Mouse (Mus musculus) ES-E14 (cell line): ENCODE data around the gene Pcdh15. TPM values are rescaled to one million over a fixed set of nuclear protein-coding genes. Genes with fewer than 3 reads are reported as not detected.

ENCODE experiments used
- DNase-seq: peaks from one replicate; pipeline ENCODE4 v3.0.0-alpha.2; 2013; ENCODE audit warnings: low read depth, low spot score
- H3K27ac ChIP-seq: 2 replicates; pipeline ENCODE4 v1.5.1; 2012; ENCODE audit warnings: low read depth, mild to moderate bottlenecking, low read length, moderate library complexity, mixed read lengths; ENCODE audit not compliant: poor library complexity, insufficient read depth, severe bottlenecking
- H3K36me3 ChIP-seq: 2 replicates; pipeline ENCODE4 v1.6.1; 2012; ENCODE audit warnings: mild to moderate bottlenecking, low read length, moderate library complexity, mixed read lengths; ENCODE audit not compliant: control insufficient read depth, poor library complexity, insufficient read depth, severe bottlenecking
- H3K4me1 ChIP-seq, 2 experiments: fragments of 150-350 bp in 1 of 2; sonication (generic) in 1 of 2; 2 replicates each; pipeline ENCODE4 v1.6.1; 2012; ENCODE audit warnings: low read length in 2 of 2, mild to moderate bottlenecking in 1 of 2, mixed read lengths in 1 of 2; ENCODE audit not compliant: control insufficient read depth in 2 of 2, insufficient read depth in 2 of 2, poor library complexity in 1 of 2
- H3K4me3 ChIP-seq, 2 experiments: fragments of 150-350 bp in 1 of 2; sonication (generic) in 1 of 2; 2 replicates each; pipeline ENCODE4 v1.5.1; 2012; ENCODE audit warnings: low read length in 2 of 2, low read depth in 1 of 2, mild to moderate bottlenecking in 1 of 2, mixed read lengths in 1 of 2; ENCODE audit not compliant: insufficient read depth in 1 of 2, poor library complexity in 1 of 2, severe bottlenecking in 1 of 2
- H3K9ac ChIP-seq: 2 replicates; pipeline ENCODE4 v1.6.1; 2012; ENCODE audit warnings: low read depth, mild to moderate bottlenecking, low read length, mixed read lengths; ENCODE audit not compliant: poor library complexity, insufficient read depth, severe bottlenecking
- H3K9me3 ChIP-seq: fragments of 150-350 bp; sonication (generic); 2 replicates; pipeline ENCODE4 v1.6.1; 2012; ENCODE audit warnings: low read depth, mild to moderate bottlenecking, low read length; ENCODE audit not compliant: control insufficient read depth, insufficient read depth
- CHD2 ChIP-seq: IDR thresholded peaks from 2 replicates; pipeline ENCODE4 v1.6.1; 2014; ENCODE audit warnings: mild to moderate bottlenecking, low read depth, low read length, inconsistent platforms
- HCFC1 ChIP-seq: IDR thresholded peaks from 2 replicates; pipeline ENCODE4 v1.6.1; 2012; ENCODE audit warnings: low read length, inconsistent platforms, borderline replicate concordance; ENCODE audit not compliant: insufficient read depth
- MAFK ChIP-seq: IDR thresholded peaks from 2 replicates; pipeline ENCODE4 v1.6.1; 2014; ENCODE audit warnings: mild to moderate bottlenecking, low read depth, low read length, inconsistent platforms; ENCODE audit not compliant: insufficient read depth
- ZC3H11A ChIP-seq: IDR thresholded peaks from 2 replicates; pipeline ENCODE4 v1.6.1; 2012; ENCODE audit warnings: low read depth, mild to moderate bottlenecking, inconsistent platforms, low read length, borderline replicate concordance
- ZNF384 ChIP-seq: IDR thresholded peaks from 2 replicates; pipeline ENCODE4 v1.6.1; 2012; ENCODE audit warnings: low read depth, low read length, inconsistent platforms
- in situ Hi-C, 2 experiments: fragments of 600-800 bp; cut with MboI; formaldehyde crosslinking; loops; one replicate each; pipeline ENCODE4 v1.15.1; 2025; ENCODE audit warnings: low sequenced_read_pairs in 2 of 2, inconsistent platforms in 1 of 2; ENCODE audit not compliant: unreplicated experiment in 2 of 2
- total RNA-seq: library from RNA; depleted of rRNA; stranded (reverse); fragments of 300-350 nt; gene quantifications from 2 replicates; pipeline ENCODE4 v1.2.3, GENCODE M21; 2012

Pcdh15 gene
- total RNA-seq, 1 experiment: 0.04 TPM

GRCm38 (mm10) chr10:74680016-74680491 is 1580.9 kb downstream of the Pcdh15 start:
- H3K36me3 ChIP-seq: no peaks in the 10 kb centered on the region
- DNase-seq: no peak
- TF ChIP-seq HCFC1 (no peak), CHD2 (no peak), ZC3H11A (no peak), ZNF384 (no peak), MAFK (no peak)
- H3K27ac ChIP-seq: no peak overlapping the region
- no peaks in the 10 kb centered on the region for H3K9me3 ChIP-seq
- no peak overlapping the region for H3K9ac ChIP-seq
- H3K4me3 ChIP-seq: no peak overlapping the region
- in situ Hi-C loops: no loop called here
- H3K4me1 ChIP-seq: no peaks in the 10 kb centered on the region

GRCm38 (mm10) chr10:74680559-74680958 is 1581.4 kb downstream of the Pcdh15 start:
- no peak overlapping the region for H3K4me3 ChIP-seq
- no peaks in the 10 kb centered on the region for H3K36me3 ChIP-seq
- no peaks in the 10 kb centered on the region for H3K9me3 ChIP-seq
- no peaks in the 10 kb centered on the region for H3K4me1 ChIP-seq
- DNase-seq: no peak
- in situ Hi-C loops: no loop called here
- TF ChIP-seq HCFC1: no peak
- no peak for TF ChIP-seq CHD2
- no peak for TF ChIP-seq ZC3H11A
- TF ChIP-seq MAFK: no peak
- no peak for TF ChIP-seq ZNF384
- H3K9ac ChIP-seq: no peak overlapping the region
- no peak overlapping the region for H3K27ac ChIP-seq
